Mouse (Mus musculus) myocyte (in vitro differentiated cells): ENCODE measurements around the gene Olfr798.

Experiments
- MAX ChIP-seq: IDR thresholded peaks from one replicate; pipeline ENCODE4 v1.6.1; 2011; ENCODE audit warnings: low read depth, mild to moderate bottlenecking, control low read depth
- MYOD1 ChIP-seq, 3 experiments: IDR thresholded peaks; one replicate each; pipeline ENCODE4 v1.6.1; 2011; ENCODE audit warnings: control low read depth in 2 of 3, low read depth in 2 of 3, mild to moderate bottlenecking in 2 of 3, moderate library complexity in 1 of 3; ENCODE audit not compliant: insufficient read length in 2 of 3, control insufficient read depth in 1 of 3
- MYOG ChIP-seq, 3 experiments: IDR thresholded peaks; one replicate each; pipeline ENCODE4 v1.6.1; 2011; ENCODE audit warnings: control low read depth in 2 of 3, low read depth in 2 of 3, mild to moderate bottlenecking in 2 of 3; ENCODE audit not compliant: insufficient read length in 2 of 3, control insufficient read depth in 1 of 3, insufficient read depth in 1 of 3
- POLR2A ChIP-seq: IDR thresholded peaks from one replicate; pipeline ENCODE4 v1.6.1; 2011; ENCODE audit warnings: low read depth, mild to moderate bottlenecking, control low read depth, moderate library complexity; ENCODE audit not compliant: insufficient read length
- USF1 ChIP-seq: IDR thresholded peaks from one replicate; pipeline ENCODE4 v1.6.1; 2011; ENCODE audit warnings: low read depth, mild to moderate bottlenecking, control low read depth, moderate library complexity

- TF ChIP-seq POLR2A (no peak), MYOD1 (IDR thresholded peaks at IDR 0.05; ENCODE audit: control insufficient read depth in 1 of 3, insufficient read length in 2 of 3, low read depth in 2 of 3) (no peak), MYOG (IDR thresholded peaks at IDR 0.05; ENCODE audit: control insufficient read depth in 1 of 3, insufficient read depth in 1 of 3, insufficient read length in 2 of 3, low read depth in 2 of 3) (no peak), MAX (no peak), USF1 (no peak)
These were observed 4.5 kb downstream of the Olfr798 start for GRCm38 (mm10) chr10:129623251-129623650.
